Mouse (Mus musculus): ENCODE measurements around the gene Wfikkn2. TPM values are rescaled to one million over a fixed set of nuclear protein-coding genes. Genes with fewer than 3 reads are reported as not detected.
A peak's percentile ranks its signal among the peaks of the same experiment; 100 is the strongest.

Gene Wfikkn2
- polyA plus RNA-seq, 1 experiment from 2014 or later = 2.0 TPM

GRCm38 (mm10) chr11:94215581-94215980 lies 30.2 kb downstream of the Wfikkn2 start:
- Histone ChIP-seq H3K9me3 (no peaks in the 10 kb centered on the region), H3K9ac (no peak overlapping the region), H3K27me3 (replicated peaks) (no peaks in the 10 kb centered on the region), H3K36me3 (peaks cover 18% of the 10 kb centered on the region), H3K4me1 (peaks cover 38% of the 10 kb centered on the region), H3K4me3 (no peak overlapping the region), H3K27ac (replicated peaks) (no peak overlapping the region), H3K4me2 (no peak overlapping the region)
- no peak for ATAC-seq (ENCODE audit: extremely low read depth, insufficient number of reproducible peaks, low FRiP score, low TSS enrichment)
- WGBS = 87% methylated on average over 3 of the region's 3 CpGs

GRCm38 (mm10) chr11:94213735-94214594 lies 31.8 kb downstream of the Wfikkn2 start:
- H3K4me3 ChIP-seq = peak overlapping the region; percentile 18
- H3K27ac ChIP-seq (replicated peaks) = no peak overlapping the region
- H3K27me3 ChIP-seq (replicated peaks) = no peaks in the 10 kb centered on the region
- no peaks in the 10 kb centered on the region for H3K9me3 ChIP-seq
- peak overlapping the region; percentile 82 for H3K4me2 ChIP-seq
- H3K9ac ChIP-seq = peak overlapping the region; percentile 71
- WGBS = 83% methylated on average over 29 of the region's 29 CpGs
- peaks cover 44% of the 10 kb centered on the region for H3K4me1 ChIP-seq
- ATAC-seq (ENCODE audit: extremely low read depth, insufficient number of reproducible peaks, low FRiP score, low TSS enrichment) = no peak
- peaks cover 18% of the 10 kb centered on the region for H3K36me3 ChIP-seq

- Histone ChIP-seq H3K36me3 (peaks cover 18% of the 10 kb centered on the region), H3K4me2 (peak overlapping the region; percentile 82), H3K27ac (replicated peaks) (no peak overlapping the region), H3K9ac (peak overlapping the region; percentile 100), H3K4me1 (peaks cover 48% of the 10 kb centered on the region), H3K9me3 (no peaks in the 10 kb centered on the region), H3K4me3 (peak overlapping the region; percentile 98), H3K27me3 (replicated peaks) (no peaks in the 10 kb centered on the region)
- 66% methylated on average over 4 of the region's 4 CpGs for WGBS
- ATAC-seq (ENCODE audit: extremely low read depth, insufficient number of reproducible peaks, low FRiP score, low TSS enrichment) = no peak
These were observed 32.8 kb downstream of the Wfikkn2 start for GRCm38 (mm10) chr11:94212997-94213396.

GRCm38 (mm10) chr11:94212489-94212836 lies 33.3 kb downstream of the Wfikkn2 start:
- Histone ChIP-seq H3K27ac (replicated peaks) (peak overlapping the region; percentile 98), H3K27me3 (replicated peaks) (no peaks in the 10 kb centered on the region), H3K9ac (peak overlapping the region; percentile 100), H3K4me1 (peaks cover 48% of the 10 kb centered on the region), H3K4me2 (peak overlapping the region; percentile 82), H3K36me3 (peaks cover 18% of the 10 kb centered on the region), H3K4me3 (peak overlapping the region; percentile 98), H3K9me3 (no peaks in the 10 kb centered on the region)
- WGBS = 2% methylated on average over 7 of the region's 7 CpGs
- ATAC-seq (ENCODE audit: extremely low read depth, insufficient number of reproducible peaks, low FRiP score, low TSS enrichment) = no peak

GRCm38 (mm10) chr11:94211651-94212488 lies 33.9 kb downstream of the Wfikkn2 start:
- peak overlapping the region; percentile 98 for H3K27ac ChIP-seq (replicated peaks)
- H3K4me3 ChIP-seq = peak overlapping the region; percentile 98
- H3K4me1 ChIP-seq = peaks cover 44% of the 10 kb centered on the region
- ATAC-seq (ENCODE audit: extremely low read depth, insufficient number of reproducible peaks, low FRiP score, low TSS enrichment) = peak; percentile 3; the same call in 1 of the 2 replicates
- peak overlapping the region; percentile 100 for H3K9ac ChIP-seq
- H3K27me3 ChIP-seq (replicated peaks) = no peaks in the 10 kb centered on the region
- H3K36me3 ChIP-seq = peaks cover 18% of the 10 kb centered on the region
- H3K9me3 ChIP-seq = no peaks in the 10 kb centered on the region
- H3K4me2 ChIP-seq = peak overlapping the region; percentile 82
- under 1% methylated on average over 49 of the region's 61 CpGs for WGBS

GRCm38 (mm10) chr11:94211124-94211603 lies 34.6 kb downstream of the Wfikkn2 start, which contains the start of gene Tob1:
Gene Tob1, plus strand, starts transcription at chr11:94211454.
- peak within 1 kb of the TSS; percentile 100 for H3K27ac ChIP-seq (replicated peaks)
- H3K4me3 ChIP-seq = peak within 1 kb of the TSS; percentile 98
- peak within 1 kb of the TSS; percentile 100 for H3K9ac ChIP-seq
- peak; percentile 96 for ATAC-seq (ENCODE audit: extremely low read depth, insufficient number of reproducible peaks, low FRiP score, low TSS enrichment)
- no peaks in the 10 kb centered on the region for H3K27me3 ChIP-seq (replicated peaks)
- peaks cover 18% of the 10 kb centered on the region for H3K36me3 ChIP-seq
- peak within 1 kb of the TSS; percentile 99 for H3K4me2 ChIP-seq
- H3K9me3 ChIP-seq = no peaks in the 10 kb centered on the region
- 1% methylated on average over 33 of the region's 55 CpGs for WGBS
- peaks cover 38% of the 10 kb centered on the region for H3K4me1 ChIP-seq

GRCm38 (mm10) chr11:94210191-94211086 lies 35.4 kb downstream of the Wfikkn2 start:
- H3K9ac ChIP-seq = peak overlapping the region; percentile 84
- under 1% methylated on average over 52 of the region's 56 CpGs for WGBS
- H3K36me3 ChIP-seq = peaks cover 14% of the 10 kb centered on the region
- peak overlapping the region; percentile 98 for H3K4me3 ChIP-seq
- peaks cover 35% of the 10 kb centered on the region for H3K4me1 ChIP-seq
- peak overlapping the region; percentile 100 for H3K27ac ChIP-seq (replicated peaks)
- H3K27me3 ChIP-seq (replicated peaks) = no peaks in the 10 kb centered on the region
- no peaks in the 10 kb centered on the region for H3K9me3 ChIP-seq
- ATAC-seq (ENCODE audit: extremely low read depth, insufficient number of reproducible peaks, low FRiP score, low TSS enrichment) = peak; percentile 68
- H3K4me2 ChIP-seq = peak overlapping the region; percentile 99

GRCm38 (mm10) chr11:94209695-94210131 lies 36.1 kb downstream of the Wfikkn2 start:
- WGBS = 2% methylated on average over 14 of the region's 14 CpGs
- Histone ChIP-seq H3K27ac (replicated peaks) (peak overlapping the region; percentile 100), H3K9ac (peak overlapping the region; percentile 80), H3K27me3 (replicated peaks) (no peaks in the 10 kb centered on the region), H3K4me3 (peak overlapping the region; percentile 98), H3K9me3 (no peaks in the 10 kb centered on the region), H3K36me3 (peaks cover 13% of the 10 kb centered on the region), H3K4me1 (peaks cover 35% of the 10 kb centered on the region), H3K4me2 (peak overlapping the region; percentile 99)
- ATAC-seq (ENCODE audit: extremely low read depth, insufficient number of reproducible peaks, low FRiP score, low TSS enrichment) = no peak

GRCm38 (mm10) chr11:94208811-94209675 lies 36.8 kb downstream of the Wfikkn2 start:
- H3K9me3 ChIP-seq = no peaks in the 10 kb centered on the region
- H3K36me3 ChIP-seq = peaks cover 6% of the 10 kb centered on the region
- H3K9ac ChIP-seq = no peak overlapping the region
- no peak for ATAC-seq (ENCODE audit: extremely low read depth, insufficient number of reproducible peaks, low FRiP score, low TSS enrichment)
- H3K4me1 ChIP-seq = peaks cover 29% of the 10 kb centered on the region
- H3K4me3 ChIP-seq = peak overlapping the region; percentile 98
- peak overlapping the region; percentile 99 for H3K4me2 ChIP-seq
- H3K27me3 ChIP-seq (replicated peaks) = no peaks in the 10 kb centered on the region
- WGBS = 41% methylated on average over 8 of the region's 8 CpGs
- H3K27ac ChIP-seq (replicated peaks) = peak overlapping the region; percentile 100

All from heart, embryonic 13.5 days (tissue).